Mouse (Mus musculus): ENCODE measurements at regions not wholly inside any gene's neighbourhood (a gene's known extent, or its start where the extent isn't known, plus 50 kb on each side); places are given as distances from the start of the nearest gene placed in this dataset.

GRCm38 (mm10) chr1:177382596-177383190 lies 59.5 kb upstream of the Zbtb18 start:
- no peak for TF ChIP-seq CTCF (IDR thresholded peaks at IDR 0.05; ENCODE audit: extremely low read depth, insufficient read length, insufficient replicate concordance, low read depth, low read length)
- TF ChIP-seq POLR2A (IDR thresholded peaks at IDR 0.05; ENCODE audit: low read depth, low read length): no peak

Data from small intestine, adult 2 months (tissue).